Mouse (Mus musculus) T-helper 1 cell (primary cell): Measurements from ENCODE around the gene Wfdc21.

ENCODE experiments used
- in situ Hi-C: fragments of 300-600 bp; cut with MboI, MseI; formaldehyde crosslinking; loops from one replicate; pipeline ENCODE4 v1.15.1; 2025; ENCODE audit warnings: high pct_unique_total_duplicates

Gene Wfdc21

DNA sequence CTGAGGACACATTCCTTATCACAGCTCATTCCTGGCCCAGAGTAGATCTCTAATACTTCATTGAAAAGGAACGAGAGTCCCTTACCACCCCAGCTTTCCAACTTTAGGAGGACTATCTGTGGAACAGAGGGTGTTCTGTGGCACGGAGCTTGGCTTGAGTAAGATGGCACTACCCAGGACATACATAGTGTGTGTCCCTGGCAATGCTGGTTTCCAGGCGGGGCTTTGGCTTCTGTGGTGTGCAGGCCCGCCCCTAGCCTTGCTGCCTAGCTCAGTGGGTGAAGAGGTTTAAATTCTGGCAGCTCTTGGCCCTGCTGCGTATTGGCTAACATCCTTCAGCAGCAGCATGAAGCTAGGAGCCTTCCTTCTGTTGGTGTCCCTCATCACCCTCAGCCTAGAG, at the start of gene Wfdc21:
Gene Wfdc21, plus strand, starts transcription at position 260 of the 400 bp plus-strand sequence.
- in situ Hi-C loops: no loop called here

DNA sequence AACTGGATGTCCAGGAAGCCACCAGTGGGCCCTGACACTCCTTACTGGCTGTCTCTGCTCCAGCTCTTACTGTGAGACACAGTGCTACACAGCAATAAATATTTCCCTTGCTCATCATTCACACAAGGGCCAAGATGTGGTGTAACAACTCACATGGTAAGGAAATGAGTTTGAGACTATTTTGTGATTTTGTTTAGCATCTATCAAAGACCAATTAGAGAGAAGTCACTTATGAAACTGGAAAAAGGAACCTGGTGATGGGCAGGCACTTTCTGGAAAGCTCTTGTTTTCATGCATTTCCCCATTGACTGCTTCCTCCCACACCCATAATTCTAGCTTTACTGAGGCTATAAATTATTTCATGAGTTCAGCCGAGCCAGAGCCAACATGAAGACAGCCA, 43.0 kb upstream of the Wfdc21 start, which contains the start of gene Wfdc17:
Gene Wfdc17, plus strand, starts transcription at position 287 of the 400 bp plus-strand sequence.
- in situ Hi-C loops: no loop called here

DNA sequence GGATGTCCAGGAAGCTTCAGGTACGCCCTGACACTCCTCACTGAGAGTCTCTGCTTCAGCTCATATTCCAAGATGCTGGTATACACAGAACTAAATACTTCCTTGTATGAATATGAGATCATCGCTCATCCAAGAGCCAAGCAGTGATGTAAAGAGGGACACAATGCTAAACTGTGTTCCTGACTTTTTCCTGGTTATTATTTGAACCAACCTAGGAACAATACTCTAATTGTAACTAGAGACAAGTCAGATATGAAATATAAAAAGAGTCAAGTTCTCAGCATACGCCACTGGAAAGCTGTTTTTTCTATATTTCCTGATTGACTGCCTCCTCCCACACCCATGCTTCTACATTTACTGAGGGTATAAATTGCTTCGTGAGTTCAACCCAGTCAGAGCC, 38.0 kb upstream of the Wfdc21 start, which contains the start of gene Wfdc18:
Gene Wfdc18, plus strand, starts transcription at position 301 of the 400 bp plus-strand sequence.
- in situ Hi-C loops: no loop called here

DNA sequence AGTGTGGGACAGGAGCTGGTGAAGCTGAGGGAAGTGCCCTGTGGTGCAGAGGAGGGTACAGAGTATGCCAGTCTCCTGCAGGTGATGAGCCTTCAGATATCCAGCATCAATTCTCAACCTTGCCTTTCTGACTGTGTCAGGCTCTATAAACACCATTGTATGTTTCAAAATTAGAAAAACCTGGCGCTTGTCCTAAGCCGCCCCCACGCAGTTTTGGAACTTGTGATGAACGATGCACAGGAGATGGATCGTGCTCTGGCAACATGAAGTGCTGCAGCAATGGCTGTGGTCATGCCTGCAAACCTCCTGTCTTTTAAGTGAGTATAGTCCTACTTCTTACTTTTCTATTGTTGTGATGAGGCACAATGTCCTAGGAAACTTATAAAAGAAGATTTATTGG, 37.1 kb upstream of the Wfdc21 start:
- in situ Hi-C loops: no loop called here

DNA sequence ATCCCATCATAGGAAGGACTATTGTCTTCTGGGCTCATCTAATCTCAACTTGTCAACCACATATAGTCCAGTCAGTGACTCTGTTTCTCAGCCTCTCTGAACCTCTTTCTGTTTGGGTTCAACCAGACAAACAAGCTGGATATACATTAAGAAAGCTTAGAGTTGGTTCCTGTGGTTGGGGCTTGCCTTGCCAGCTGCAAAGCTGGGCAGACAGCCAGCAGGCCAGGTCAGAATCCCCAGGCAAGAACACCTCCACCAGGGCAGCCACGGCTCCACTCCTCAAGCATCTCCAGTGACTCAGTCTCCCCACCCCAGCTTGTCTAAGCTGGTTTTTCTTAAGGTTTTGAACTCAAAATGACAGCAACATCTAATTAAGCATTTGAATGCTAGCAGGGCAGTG, 34.1 kb upstream of the Wfdc21 start:
- in situ Hi-C loops: no loop called here

DNA sequence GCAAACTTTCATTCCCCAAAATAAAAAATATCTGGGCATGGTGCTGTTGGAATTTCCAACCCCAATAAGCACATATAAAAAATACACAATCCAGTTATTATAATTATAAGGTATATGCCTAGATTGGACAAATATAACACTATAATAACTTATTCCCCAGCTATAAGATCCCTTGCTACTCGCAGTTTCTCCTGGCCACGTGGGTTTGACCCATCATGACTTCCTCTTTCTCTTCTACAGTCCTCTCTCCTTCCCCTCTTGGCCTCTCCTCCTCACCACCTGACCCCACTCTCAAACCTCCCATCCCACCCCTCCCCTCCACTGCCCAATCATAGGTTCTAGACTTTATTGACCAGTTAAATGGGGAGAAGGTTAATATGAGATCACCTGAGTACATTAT, 32.8 kb upstream of the Wfdc21 start:
- in situ Hi-C loops: no loop called here

DNA sequence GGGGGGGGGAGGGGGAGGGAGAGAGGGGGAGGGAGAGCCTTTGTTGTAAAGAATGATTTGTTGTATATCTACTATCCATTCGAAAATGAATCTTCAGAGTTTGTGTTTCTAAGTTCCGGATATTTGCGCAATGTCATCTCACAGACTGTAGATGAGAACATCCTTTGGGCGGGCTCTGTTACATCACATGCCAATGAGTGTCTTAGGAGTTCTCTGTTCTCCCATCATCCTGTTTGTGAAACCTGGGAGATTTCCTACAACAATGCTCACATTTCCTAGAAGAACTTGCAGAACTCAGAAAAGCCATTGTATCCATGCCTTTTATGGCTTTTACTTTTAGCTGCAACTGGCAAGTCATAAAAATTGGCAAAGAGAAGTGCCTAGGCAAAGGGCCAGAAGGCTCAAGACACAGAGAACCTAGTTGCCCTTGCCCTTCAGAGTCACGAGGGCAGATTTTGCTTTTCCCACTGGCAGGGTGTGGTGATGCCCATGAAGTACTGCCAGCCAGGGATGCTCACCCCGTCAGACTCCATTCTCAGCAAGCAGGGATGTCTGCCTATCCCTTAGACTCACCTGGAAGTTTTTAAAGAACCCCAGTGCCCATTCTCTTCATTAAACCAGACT, 29.6 kb upstream of the Wfdc21 start:
- in situ Hi-C loops: no loop called here

DNA sequence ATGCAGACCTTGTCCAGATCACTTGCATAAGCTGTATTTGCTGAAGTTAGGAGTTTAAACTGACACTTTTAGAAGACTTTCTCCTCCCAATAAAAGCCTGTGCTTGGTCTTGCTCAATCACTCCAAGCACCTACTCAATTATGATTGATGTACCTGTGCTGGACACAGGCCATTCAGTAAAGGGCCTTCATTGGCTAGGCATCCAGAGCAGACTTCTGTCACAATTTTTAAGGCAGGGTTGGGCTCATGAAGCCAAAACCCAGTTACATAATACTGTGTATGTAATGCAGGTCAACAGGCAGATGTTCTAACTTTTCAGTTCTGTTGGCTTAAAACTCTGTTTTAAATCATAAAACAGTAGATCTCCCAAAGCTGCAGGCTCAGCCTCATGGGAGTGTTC, 26.0 kb upstream of the Wfdc21 start:
- in situ Hi-C loops: no loop called here

DNA sequence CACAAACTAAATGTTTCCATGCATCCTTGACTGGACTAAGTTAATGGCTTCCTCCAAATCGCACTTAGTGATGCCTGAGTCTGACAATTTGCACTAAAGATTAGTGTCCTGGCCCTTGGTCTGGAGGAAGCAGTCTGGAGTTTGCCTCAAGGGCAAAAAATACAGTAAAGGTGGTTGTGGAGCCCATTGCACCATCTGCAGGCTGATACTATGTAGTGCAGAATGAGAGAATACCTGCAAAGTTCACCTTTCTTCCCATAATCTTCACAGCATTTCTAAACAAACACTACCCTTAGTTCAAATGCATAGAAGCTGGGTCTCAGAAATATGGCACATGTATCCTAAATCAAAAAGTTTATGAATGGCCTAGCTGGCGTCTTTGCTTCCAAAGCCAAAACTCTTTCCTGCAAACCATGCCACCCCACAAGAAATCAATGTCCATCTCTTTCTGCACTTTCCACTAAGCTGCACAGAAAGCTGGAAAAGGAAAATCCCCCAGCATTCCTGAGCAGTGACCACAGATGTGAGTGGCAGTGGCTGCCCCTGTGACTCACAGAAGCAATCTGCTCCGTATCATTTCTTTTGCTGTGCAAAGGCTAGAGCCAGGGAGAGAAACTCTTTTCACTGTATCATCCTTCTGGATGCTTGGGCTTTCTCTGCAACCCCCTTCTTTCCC, 17.8 kb upstream of the Wfdc21 start:
- in situ Hi-C loops: no loop called here

DNA sequence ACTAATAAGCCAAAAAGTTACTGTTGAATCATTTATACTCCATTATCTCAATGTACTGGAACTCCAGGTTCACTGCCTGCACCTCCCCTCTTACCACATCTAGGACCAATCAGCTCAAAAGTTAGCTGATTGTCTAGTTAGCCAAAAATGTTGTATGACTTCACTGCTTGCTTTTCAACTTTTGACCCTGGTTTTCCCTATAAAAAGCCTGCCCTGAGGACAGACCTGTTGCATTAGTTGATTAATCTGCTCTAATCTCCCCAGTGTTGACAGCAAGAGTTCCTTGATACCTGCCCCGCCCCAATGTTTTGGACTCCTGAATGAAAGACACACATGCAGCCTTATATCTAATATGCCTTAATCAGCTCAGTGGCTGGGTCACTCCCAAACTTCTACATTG, 15.6 kb upstream of the Wfdc21 start:
- in situ Hi-C loops: loop anchor here (10.0 kb wide), 1 partner anchor 96 kb away; no protein-coding TSS in a partner anchor

DNA sequence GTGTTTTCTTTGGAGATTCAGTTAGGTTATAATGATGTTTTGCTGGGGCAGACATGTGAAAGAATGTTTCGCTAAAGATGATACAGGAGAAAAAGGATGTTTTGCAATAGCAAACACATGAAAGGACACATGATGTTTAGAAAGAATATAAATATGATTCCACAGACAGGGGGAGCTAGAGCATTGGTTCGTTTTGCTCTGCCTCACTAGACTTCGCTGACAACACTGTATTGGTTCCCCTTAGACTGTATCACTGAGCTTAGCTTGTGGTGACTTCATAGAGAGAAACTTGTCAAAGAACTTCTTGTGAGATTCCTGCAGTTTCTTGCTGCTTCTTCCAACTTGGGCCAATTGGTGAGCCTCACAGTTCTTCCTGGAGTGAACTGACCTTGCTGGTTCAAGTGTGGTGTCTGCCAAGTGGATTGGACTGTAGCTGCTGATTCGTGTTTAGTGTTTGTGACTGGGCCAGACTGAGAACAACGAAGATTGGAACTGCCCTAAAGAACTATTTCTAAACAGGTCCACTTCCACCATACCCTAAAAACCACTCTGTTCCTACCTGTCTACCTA, 13.6 kb upstream of the Wfdc21 start:
- in situ Hi-C loops: loop anchor here (10.0 kb wide), 1 partner anchor 98 kb away; no protein-coding TSS in a partner anchor

DNA sequence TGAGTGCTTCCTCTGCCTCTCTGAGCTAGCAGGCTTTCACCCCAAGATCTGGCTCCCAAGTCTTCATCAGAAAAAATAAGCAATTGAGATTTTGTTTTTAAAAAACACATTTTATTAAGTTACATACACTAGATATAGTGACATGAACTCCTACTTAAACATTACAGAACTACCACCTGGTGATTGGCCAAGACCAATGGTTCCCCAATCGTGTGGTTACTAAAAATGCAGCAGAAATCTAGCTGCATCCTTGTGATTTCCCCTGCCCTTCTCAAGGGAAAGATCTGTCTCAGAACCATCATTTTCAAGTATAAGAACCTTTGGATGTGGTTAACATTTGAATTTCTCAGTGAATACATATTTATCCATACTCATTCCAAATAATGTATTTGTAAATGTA, 12.5 kb upstream of the Wfdc21 start:
- in situ Hi-C loops: loop anchor here (10.0 kb wide), 1 partner anchor 99 kb away; no protein-coding TSS in a partner anchor

DNA sequence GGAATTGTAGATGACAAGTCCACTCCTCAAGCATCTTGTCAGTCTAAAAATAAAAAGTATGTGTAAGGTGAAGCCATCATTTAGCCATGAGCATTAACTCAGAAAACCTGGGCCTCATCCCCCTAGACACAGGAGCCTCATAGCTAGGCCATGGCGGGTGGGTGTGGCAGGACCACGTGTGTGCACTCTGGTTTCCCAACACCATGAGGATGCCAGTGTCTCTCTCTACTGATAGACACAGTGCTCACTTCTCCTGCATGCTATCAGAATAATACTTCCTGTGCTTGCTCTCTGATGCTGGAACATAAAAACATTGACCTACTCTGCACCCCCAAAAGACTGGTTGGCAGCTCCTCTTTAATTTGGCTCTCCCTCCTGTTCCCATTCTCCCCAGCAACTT, 10.9 kb upstream of the Wfdc21 start:
- in situ Hi-C loops: loop anchor here (5.0 to 10.0 kb wide), 2 partner anchors 101 to 184 kb away; no protein-coding TSS in a partner anchor

DNA sequence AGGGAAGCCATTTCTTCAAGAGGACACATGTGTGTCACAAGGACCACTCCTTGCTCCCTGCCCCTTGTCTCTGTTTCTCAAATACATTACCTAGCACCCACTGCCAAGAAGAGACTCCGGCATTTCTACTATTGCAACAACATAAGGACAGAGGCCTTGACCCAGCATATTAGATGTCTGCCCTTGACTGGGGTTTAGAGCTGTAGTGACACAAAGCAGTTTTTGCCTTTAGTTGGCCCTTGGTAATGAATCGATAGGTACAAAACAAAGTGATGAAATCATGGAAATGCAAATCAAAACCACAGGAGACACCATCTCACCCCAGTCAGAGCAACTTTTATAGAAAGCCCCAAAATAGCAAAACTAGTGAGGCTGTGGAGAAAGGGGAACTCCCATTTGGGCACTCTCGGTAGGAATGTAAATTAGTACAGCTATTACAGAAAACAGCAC, 9.6 kb upstream of the Wfdc21 start:
- in situ Hi-C loops: loop anchor here (5.0 to 10.0 kb wide), 2 partner anchors 102 to 185 kb away; no protein-coding TSS in a partner anchor

DNA sequence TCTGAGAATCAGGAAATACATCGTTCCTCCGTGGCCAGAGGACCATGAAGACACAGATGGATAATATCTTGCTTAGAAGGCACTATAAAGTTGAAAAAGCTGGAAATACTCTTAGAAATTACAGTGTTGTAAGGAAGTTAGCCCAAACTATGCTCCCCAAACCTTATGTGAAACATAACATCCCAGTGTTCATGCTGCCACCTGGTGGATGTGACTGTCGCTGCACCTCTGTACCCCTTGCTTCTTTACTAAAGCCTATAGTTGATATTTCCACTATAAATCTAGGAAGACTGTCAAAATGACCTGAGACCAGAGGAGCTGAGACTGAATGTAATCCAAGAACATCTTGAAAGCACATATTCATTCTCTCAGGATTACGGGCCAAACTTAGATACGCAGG, 7.5 kb upstream of the Wfdc21 start:
- in situ Hi-C loops: loop anchor here (5.0 to 10.0 kb wide), 2 partner anchors 104 to 187 kb away; no protein-coding TSS in a partner anchor

DNA sequence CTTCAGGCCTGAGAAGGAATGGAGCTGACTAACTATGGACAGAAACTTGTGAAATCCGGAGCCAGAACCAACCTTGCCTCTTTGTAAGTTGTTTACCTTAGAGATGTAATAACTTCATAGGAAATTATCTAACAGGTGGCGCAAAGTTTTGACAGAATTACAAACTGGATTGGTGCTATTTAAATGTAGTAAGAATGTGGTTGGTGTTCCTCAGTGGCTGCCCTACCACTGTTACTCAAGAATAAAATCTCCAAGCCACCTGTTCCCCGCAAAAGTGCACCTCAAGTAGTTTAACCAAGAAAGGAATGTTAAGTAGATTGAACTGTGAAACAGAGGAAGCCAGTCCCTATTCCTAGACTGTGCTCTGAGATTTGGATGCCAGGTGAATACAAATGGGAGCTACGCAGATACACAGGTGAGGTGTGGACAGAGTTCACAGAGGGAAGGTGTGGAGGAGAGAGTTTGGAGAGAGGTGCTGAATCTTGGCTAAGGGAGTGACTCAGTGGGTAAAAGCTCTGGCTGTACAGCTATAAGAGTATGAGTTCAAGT, 6.2 kb upstream of the Wfdc21 start:
- in situ Hi-C loops: no loop called here

DNA sequence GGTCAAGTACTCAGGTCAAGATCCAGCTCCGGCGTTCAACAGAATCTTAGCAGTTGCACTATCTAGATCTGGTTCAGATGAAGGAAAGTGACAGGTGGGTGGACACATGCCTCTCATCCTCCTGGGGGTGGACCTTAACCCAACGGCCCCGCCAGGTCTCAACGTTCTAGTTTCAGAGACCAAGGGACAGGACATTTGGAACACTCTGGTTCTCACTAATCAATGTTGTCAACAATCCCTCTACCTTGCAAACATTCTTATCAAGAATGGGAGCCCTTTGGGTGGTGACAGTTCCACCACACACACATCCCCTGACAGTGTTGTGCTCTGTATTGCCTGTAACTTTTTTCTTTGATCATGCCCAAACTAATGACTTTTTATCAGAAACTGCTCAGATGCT, 4.9 kb upstream of the Wfdc21 start:
- in situ Hi-C loops: no loop called here

DNA sequence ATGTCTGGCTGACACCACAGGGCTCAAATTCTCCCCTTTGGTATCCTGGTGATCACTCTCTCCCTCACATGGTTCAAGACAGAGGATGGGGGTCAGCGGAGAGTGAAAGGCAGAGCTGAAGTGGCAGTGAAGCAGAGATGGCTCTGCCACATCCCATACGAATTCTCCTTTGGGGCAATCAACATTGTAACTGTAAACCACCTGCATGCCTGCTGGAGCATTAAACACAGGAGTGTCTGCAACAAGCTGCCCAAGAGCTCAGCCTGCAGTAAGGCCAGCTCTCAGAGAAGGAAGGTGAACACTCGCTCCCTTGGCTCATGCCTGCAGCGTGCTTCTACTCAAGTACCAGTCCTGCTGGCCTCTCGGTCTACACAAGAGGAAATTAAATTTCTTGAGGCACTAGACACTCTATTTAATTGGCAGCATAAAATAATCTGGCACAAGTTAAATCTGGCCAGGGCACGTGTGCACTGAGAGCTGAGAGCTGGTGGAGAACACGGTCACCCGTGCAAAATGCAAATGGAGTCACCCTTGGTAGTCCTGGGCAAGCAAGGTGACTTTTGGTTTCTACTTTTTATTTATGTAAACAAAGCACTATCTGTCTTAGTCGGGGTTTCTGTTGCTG, 3.9 kb upstream of the Wfdc21 start:
- in situ Hi-C loops: no loop called here

DNA sequence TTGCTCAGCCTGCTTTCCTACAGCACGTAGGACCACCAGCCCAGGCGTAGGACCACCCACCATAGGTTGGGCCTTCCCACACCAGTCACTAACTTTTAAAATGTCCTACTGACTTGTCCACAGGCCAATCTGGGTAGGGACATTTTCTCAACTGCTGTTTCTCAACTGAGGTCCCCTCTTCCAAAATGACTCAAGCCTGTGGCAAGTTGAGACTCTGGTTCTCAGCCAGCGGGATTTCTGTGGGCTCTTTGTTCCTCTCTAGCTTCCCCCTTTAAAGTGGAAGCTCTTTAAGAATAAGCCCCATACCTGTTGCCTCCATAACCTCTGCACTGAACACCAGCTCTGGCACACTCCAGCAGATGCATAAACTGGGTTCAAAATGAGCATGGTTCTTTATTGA, 3.2 kb upstream of the Wfdc21 start:
- in situ Hi-C loops: no loop called here

DNA sequence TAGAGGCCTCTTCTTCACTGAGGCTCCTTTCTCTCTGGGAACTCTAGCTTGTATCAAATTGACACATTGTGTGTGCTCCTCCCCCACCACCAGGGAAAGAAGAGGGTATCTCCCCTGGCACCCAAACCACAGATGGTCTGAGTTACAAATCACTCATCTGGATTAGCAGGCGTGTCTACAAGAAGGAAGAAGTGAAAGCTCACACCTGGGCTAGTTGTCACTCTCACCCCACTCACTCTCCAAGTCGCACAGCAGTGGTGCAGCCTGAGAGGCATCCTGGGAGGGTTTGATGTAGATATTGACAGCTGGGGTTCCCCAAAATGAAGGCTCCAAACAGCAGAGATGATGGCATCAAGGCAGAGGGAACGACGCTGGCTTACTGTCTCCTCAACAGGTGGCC, 588 bp upstream of the Wfdc21 start:
- in situ Hi-C loops: no loop called here

DNA sequence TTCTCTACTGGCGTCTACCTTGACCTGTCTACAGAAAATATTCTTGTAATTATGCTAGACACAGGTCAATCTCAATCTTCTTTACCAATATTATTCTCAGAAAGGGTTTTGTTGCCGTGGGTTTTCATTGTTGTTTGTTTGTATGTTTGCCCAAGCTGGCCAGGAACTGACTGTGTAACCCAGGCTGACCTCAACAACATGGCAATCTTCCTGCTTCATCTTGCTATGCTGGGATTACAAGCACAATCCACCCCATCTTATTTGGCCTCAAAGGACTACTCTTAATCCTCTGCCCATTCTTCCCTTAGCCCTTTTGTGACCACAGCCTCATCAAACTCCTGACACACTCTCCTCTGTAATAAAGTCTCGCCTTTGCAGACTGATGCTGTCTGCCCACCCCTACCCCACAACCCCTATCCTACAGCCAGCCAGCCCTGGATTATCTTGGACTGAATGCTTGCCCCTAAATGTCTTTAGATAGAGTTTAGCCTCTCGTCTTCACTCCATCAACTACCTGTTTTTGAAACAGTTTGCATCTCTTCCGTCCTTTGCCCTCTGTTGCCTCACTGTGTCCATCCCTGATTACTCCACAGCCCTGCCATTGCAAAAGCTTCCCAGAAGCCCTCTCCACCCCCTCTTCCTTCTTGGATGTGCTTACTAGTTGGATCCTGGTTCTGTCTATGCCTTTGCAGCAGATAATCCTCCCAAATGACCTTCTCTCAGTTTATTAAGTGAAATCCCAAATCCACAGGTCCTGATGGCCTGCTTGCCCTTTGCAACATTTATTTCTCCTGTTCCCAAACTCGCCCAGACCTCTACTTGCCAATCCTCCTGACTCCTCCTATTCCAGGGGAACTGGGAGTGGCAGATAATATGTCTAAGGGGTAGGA, 881 bp downstream of the Wfdc21 start:
- in situ Hi-C loops: no loop called here
